28 mouse cellular contexts compared by ENCODE assay signal in the genomic region with DNA sequence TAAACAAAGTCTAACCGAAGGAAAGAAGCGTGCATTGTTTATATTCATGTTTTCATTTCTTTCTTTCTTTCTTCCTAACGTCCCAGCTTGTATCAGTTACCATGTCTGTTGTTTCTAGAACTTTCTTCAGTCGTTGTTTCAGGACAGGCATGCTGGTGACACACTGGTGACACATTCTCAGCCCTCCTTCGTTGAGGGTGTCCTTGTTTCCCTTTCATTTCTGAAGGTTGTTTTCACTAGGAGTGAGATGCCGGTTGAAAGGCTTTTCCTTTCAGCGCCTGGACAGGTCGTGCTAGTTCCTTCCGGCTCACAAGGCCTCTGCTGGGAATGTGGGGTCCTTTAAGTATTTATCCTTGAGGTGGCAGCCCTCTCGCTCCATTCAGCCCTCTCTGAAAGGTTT.
DNase-seq lines count a peak whose midpoint lies in the region; ATAC-seq and TF ChIP-seq lines count a peak whose summit lies in the region.
"Had no signal": no experiment of that assay in that cellular context is flagged by ENCODE, and none has a peak within 500 bp of the region (broad histone marks: within the 10 kb centered on the region; RNA-seq: fewer than 3 reads in every experiment).

No protein-coding gene starts in this region.

- H3K4me1 ChIP-seq in lung, embryonic 16.5 days (replicated peaks; ENCODE audit: control insufficient read depth, insufficient read depth, low read length) = no peaks in the 10 kb centered on the region
- peaks cover 12% of the 10 kb centered on the region for H3K4me1 ChIP-seq in olfactory bulb, adult 2 months (ENCODE audit: control insufficient read depth, insufficient read depth, low read length)
- H3K4me1 ChIP-seq: liver, embryonic 15.5 days had no signal

- 39% methylated on average over 10 of the region's 10 CpGs for WGBS in lung, embryonic 16.5 days
- WGBS in olfactory bulb, adult 2 months = 44% methylated on average over 10 of the region's 10 CpGs

- peak; percentile 64 for DNase-seq in adrenal gland, adult 2 months
- DNase-seq in adrenal gland, postnatal 25 days = no peak
- DNase-seq in lung, postnatal 14 days = no peak
- DNase-seq in R1 (ENCODE audit: low read depth, low spot score) = peak; percentile 50
- DNase-seq in testis, postnatal 10 days (ENCODE audit: low spot score) = no peak
- DNase-seq: cerebellum, adult 11-12 months; cerebellum, postnatal 10 days; gastrocnemius, adult 2 months; gastrocnemius, postnatal 36 days; heart, adult 2 months; kidney, adult 18-20 months; kidney, postnatal 25 days; liver; right cerebral cortex, postnatal 4 days; thymus, postnatal 4 days had no signal

- TF ChIP-seq CTCF in olfactory bulb, adult 2 months (IDR thresholded peaks at IDR 0.05; ENCODE audit: insufficient read depth, low read depth, low read length) = no peak

- H3K27ac ChIP-seq in lung, embryonic 16.5 days (ENCODE audit: low read length) = no peak overlapping the region
- H3K27ac ChIP-seq in olfactory bulb, adult 2 months (ENCODE audit: insufficient read depth, low read depth, low read length) = peak overlapping the region; percentile 50; the same call in 1 of the 2 replicates
- H3K27ac ChIP-seq: embryonic facial prominence, embryonic 12.5 days; forebrain, embryonic 15.5 days; gastrocnemius, adult 2 months; heart, adult 2 months; hindbrain, embryonic 15.5 days; kidney, embryonic 15.5 days; liver, embryonic 15.5 days; macrophage; neural tube, embryonic 12.5 days had no signal

- no peaks in the 10 kb centered on the region for H3K9me3 ChIP-seq in lung, embryonic 16.5 days (ENCODE audit: control insufficient read depth, low read length)
- H3K9me3 ChIP-seq: embryonic facial prominence, embryonic 12.5 days; forebrain, embryonic 10.5 days; forebrain, embryonic 15.5 days; heart, embryonic 12.5 days; hindbrain, embryonic 15.5 days; kidney, embryonic 15.5 days; liver, embryonic 15.5 days; neural tube, embryonic 12.5 days had no signal

- H3K4me2 ChIP-seq in lung, embryonic 16.5 days (ENCODE audit: low read depth, low read length) = peak overlapping the region; percentile 14; the same call in 1 of the 2 replicates
- H3K4me2 ChIP-seq: embryonic facial prominence, embryonic 12.5 days; forebrain, embryonic 15.5 days; heart, embryonic 12.5 days; hindbrain, embryonic 15.5 days; kidney, embryonic 15.5 days; liver, embryonic 15.5 days; neural tube, embryonic 12.5 days had no signal

- no peak overlapping the region for H3K9ac ChIP-seq in lung, embryonic 16.5 days (ENCODE audit: low read length)
- H3K9ac ChIP-seq: embryonic facial prominence, embryonic 12.5 days; forebrain, embryonic 15.5 days; heart, embryonic 12.5 days; hindbrain, embryonic 15.5 days; kidney, embryonic 15.5 days; liver, embryonic 15.5 days; neural tube, embryonic 12.5 days had no signal

- no peak overlapping the region for H3K4me3 ChIP-seq in lung, embryonic 16.5 days (ENCODE audit: low read length)
- no peak overlapping the region for H3K4me3 ChIP-seq in olfactory bulb, adult 2 months (ENCODE audit: insufficient read depth, low read depth, low read length)
- H3K4me3 ChIP-seq: embryonic facial prominence, embryonic 12.5 days; forebrain, embryonic 10.5 days; forebrain, embryonic 15.5 days; gastrocnemius, adult 2 months; heart, adult 2 months; heart, embryonic 12.5 days; hindbrain, embryonic 15.5 days; kidney, embryonic 15.5 days; liver, embryonic 15.5 days; myocyte; neural tube, embryonic 12.5 days had no signal

- ATAC-seq in lung, embryonic 16.5 days (ENCODE audit: low read depth) = no peak
- ATAC-seq: forebrain, embryonic 15.5 days; lung, postnatal 0 days had no signal

- TF ChIP-seq POLR2A in olfactory bulb, adult 2 months (IDR thresholded peaks at IDR 0.05; ENCODE audit: insufficient read depth, low read depth, low read length) = no peak

- H3K36me3 ChIP-seq in lung, embryonic 16.5 days (ENCODE audit: control insufficient read depth, insufficient read depth, low read length) = no peaks in the 10 kb centered on the region
- H3K36me3 ChIP-seq: embryonic facial prominence, embryonic 12.5 days; forebrain, embryonic 10.5 days; forebrain, embryonic 15.5 days; heart, embryonic 12.5 days; hindbrain, embryonic 15.5 days; kidney, embryonic 15.5 days; liver, embryonic 15.5 days; neural tube, embryonic 12.5 days had no signal

- H3K27me3 ChIP-seq in lung, embryonic 16.5 days (ENCODE audit: control insufficient read depth, insufficient read depth, low read depth, low read length) = no peaks in the 10 kb centered on the region
- H3K27me3 ChIP-seq: embryonic facial prominence, embryonic 12.5 days; forebrain, embryonic 15.5 days; heart, embryonic 12.5 days; hindbrain, embryonic 15.5 days; kidney, embryonic 15.5 days; liver, embryonic 15.5 days; neural tube, embryonic 12.5 days had no signal

Comparison
In these comparisons a context has a peak if more than half of its experiments do, and no peak if none do; other contexts are left out.
1. DNase-seq: peak in adrenal gland, adult 2 months (single experiment) and R1 (single experiment); none in adrenal gland, postnatal 25 days (single experiment), lung, postnatal 14 days (single experiment) and testis, postnatal 10 days (single experiment).